Mouse (Mus musculus): ENCODE results near the gene Orc3. TPM values are rescaled to one million over a fixed set of nuclear protein-coding genes. Genes with fewer than 3 reads are reported as not detected.

Gene Orc3
- total RNA-seq (2021), result 10 to 100 TPM; 35.7 TPM

DNA sequence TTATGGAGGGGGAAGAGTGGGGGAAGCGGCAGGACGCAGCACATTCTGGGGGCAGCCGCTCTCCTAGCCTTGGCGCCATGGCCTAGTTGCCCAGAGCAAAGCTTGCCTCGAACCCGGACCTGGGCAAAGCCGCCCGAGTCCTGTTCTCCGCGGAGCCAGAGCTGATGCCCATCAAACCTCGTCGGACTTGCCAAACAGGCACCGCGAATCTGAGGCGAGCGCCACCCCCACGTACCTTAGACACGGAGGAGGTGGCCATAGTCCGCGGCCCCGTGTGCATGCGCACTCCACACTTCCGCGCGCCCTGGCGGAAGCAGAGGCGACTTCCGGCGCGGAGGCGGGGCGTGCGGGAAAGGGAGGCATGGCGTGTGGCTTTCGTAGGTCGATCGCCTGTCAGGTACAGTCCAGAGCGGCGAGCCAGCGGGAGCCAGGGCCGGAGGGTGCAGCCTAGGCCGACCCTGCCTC lies at the start of gene Orc3, which contains the start of gene Rars2:
Gene Orc3 (minus strand): TSS at position 315 of the 465 bp plus-strand sequence.
Gene Rars2 (plus strand): TSS at position 328 of the 465 bp plus-strand sequence.
- intact Hi-C loops (cut with DNase I), result loop anchor here (5.0 to 10.0 kb wide), 3 partner anchors 37 to 270 kb away; partner anchors contain the start of genes Akirin2 and Zfp292
- DNase-seq (ENCODE audit: low spot score), result peak; percentile 81

DNA sequence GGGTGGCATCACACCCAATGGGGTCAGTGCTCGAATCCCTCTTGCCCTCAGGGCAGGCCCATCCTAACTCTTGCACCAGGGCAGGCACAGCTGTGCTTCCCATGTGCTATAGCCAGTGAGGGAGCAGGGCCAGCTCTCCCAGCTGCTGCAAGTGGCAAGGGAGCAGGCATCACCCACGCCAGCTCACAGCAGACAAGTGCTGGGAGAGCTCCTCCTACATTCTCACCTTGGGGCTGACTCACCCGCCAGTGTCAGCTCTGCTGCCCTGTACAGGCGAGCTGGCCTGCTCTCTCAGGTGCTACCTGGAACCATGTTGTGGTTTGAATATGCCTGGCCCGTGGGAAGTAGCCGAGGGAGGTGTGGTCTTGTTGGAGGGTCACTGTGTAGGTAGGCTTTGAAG lies 47.2 kb upstream of the Orc3 start:
- no peak for DNase-seq (ENCODE audit: low spot score)
- intact Hi-C loops (cut with DNase I), result no loop called here

DNA sequence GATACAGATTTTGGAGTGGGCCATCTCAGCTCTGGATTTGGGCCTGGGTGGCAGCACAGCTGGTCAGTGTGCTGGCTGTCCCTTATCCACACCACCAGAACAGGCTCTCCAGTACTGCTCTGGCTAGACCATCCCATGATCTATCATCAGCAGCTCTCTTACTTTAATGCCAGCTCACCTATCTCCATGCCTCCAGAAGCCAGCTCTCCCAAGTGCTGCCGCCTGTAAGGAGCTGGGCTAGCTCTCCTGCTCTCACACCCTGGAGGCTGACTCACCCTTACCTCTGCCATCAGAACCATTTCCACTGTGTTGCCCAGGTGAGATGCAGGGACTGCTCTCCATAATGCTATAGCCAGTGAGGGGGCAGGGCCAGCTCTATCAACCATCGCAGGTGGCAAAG lies 46.8 kb upstream of the Orc3 start:
- no peak for DNase-seq (ENCODE audit: low spot score)
- intact Hi-C loops (cut with DNase I), result no loop called here

DNA sequence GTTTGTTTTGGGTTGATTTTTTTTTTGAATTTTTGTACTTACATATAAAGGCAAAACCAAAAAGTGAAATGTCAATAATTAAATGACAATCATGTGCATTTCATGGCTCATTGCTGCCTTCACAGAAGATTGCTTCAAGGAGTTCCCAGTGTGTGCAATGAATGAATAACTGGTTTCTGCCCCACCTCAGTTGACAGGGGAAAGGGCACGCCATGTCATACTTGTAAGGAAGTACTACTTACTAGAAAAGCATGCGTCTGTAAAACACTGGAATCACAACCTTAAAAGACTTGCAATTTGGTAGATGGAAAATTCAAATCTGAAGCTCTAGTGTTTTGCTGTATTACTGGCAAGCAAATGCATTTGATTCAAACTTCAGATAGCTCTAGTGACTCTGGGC lies 44.3 kb upstream of the Orc3 start:
- DNase-seq (ENCODE audit: low spot score), result no peak
- intact Hi-C loops (cut with DNase I), result no loop called here

DNA sequence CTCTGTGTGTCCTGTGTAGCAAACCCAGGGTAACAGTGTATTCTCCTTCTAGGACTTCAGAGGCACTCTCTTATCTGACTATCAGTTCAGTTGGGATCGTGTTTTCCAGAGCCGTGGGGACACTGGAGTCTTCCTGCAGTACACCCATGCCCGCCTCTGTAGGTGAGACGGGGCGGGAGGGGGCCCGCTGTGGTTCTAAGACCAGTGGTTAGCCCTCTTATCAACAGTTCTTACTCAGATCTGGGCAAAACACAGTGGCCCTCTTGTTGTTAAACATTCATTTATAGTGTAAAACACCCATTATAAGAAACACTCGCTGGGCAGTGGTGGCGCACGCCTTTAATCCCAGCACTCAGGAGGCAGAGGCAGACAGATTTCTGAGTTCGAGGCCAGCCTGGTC lies 41.4 kb upstream of the Orc3 start:
- DNase-seq (ENCODE audit: low spot score), result no peak
- intact Hi-C loops (cut with DNase I), result no loop called here

DNA sequence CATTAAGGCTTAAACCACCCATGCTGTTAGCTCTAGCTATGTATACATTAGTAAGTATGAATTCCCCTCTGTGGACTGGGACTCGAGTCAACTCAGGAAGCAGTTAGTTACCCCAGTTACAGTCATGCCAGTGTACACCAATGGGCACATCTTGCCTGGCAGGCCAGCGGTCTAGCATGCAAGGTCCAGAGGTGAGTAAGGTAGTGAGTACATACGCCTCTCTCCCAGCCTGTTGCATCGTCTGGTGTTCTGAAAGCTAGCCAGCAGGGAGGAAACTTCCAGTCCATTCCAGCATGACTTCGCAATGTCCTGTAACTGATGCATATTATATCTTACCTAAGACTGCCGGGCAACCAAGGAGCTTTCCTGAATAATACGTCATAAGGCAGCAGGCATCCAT lies 38.4 kb upstream of the Orc3 start:
- intact Hi-C loops (cut with DNase I), result no loop called here
- no peak for DNase-seq (ENCODE audit: low spot score)

DNA sequence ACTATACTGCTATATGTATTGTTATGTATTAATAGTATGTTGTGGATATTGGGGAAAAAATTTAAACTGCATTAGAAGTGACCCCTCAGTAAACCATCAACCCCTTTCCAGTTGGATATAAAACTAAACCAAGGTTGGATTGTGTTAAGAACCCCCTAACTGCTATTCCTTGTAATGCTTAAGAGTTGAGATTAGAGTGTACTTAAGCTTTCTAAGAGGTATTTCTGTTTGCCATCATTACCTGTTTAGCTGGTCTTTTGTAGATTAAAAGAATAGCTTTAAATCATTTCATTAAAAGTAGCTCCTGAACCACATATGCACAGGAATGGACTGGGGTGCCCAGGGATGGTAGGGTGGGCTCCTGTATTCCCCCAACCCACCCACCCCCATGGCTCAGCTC lies 30.0 kb upstream of the Orc3 start:
- intact Hi-C loops (cut with DNase I), result no loop called here
- DNase-seq (ENCODE audit: low spot score), result no peak

DNA sequence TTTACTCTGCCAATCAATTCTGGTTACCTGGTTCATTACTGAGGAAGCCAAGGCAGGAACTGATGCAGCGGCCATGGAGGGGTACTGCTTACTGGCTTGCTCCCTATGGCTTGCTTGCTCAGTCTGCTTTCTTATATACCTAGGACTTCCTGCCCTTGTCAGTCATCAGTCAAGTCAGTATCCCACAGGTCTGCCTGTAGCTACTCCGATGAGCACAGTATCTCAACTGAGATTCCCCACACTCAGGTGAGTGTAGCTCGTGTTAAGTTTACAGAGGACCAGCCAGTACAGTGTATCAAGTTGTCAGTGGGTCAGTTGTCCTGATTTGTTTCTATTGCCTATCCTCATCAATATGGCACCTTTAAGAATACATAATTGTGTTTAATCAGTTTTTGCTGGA lies 26.0 kb upstream of the Orc3 start:
- intact Hi-C loops (cut with DNase I), result no loop called here
- DNase-seq (ENCODE audit: low spot score), result no peak

DNA sequence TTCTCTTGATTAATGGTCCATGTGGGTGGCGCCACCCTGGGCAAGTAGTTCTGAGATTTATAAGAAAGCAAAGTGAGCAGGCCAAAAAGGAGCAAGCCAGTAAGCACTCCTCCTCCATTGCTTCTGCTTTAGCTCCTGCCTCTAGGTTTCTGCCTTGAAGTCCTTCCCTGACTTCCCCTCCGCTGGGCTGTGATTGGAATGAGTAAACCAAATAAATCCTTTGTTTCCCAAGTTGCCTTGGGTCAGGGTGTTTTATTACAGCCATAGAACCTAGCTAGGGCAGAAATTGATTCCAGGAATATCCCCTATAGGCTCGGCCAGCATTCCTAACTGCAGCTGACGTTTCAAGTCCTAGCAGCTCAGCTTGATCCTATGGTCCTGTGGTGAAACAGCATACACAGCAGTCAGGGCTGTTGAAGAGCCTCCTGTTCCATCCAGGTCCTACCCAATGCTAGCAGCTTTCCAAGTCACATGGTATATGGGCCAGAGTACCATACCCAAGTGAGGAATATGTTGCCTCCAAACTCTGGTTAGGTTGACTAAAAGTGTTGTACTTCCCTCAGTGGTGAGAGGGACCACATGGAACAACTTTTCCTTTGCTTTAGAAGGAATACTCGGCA lies 25.1 kb upstream of the Orc3 start:
- no peak for DNase-seq (ENCODE audit: low spot score)
- intact Hi-C loops (cut with DNase I), result no loop called here

DNA sequence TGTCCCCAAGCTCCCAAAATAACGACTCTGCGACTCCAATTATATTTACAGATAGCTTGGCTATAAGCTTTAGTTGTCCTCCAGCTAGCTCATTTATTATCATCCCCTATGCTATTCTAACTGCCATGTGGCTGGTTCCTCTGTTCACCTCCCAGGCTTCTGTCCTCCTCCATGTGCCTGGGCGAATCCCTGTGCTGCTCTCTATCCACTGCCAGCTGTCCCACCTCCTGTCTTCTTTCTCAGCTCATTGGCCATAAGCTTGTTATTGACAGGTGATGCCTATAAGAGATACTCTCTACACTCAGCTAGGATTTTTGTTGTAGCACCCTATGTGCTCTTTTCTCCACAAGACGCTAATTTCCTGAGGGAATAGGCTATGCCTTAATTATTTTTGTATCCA lies 23.1 kb upstream of the Orc3 start:
- intact Hi-C loops (cut with DNase I), result no loop called here
- no peak for DNase-seq (ENCODE audit: low spot score)

DNA sequence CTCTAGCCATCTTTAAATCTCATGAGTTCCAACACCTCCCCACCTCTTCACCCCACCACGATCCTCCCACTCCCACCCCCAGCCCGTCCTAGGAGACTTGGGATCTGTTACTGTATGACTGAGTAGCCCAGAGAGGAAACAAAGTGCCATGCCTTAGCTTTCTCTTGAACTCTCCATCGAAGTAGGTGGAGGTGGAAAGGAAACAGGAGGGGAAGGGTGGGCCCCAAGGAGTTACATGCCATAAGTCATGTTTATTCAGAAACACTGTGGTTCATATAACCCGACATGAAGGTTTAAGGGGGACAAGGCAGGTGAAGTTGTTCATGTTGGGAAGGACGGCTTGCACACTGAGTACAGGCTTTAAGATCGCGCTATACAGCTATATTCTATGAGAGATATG lies 22.6 kb upstream of the Orc3 start:
- intact Hi-C loops (cut with DNase I), result no loop called here
- no peak for DNase-seq (ENCODE audit: low spot score)

DNA sequence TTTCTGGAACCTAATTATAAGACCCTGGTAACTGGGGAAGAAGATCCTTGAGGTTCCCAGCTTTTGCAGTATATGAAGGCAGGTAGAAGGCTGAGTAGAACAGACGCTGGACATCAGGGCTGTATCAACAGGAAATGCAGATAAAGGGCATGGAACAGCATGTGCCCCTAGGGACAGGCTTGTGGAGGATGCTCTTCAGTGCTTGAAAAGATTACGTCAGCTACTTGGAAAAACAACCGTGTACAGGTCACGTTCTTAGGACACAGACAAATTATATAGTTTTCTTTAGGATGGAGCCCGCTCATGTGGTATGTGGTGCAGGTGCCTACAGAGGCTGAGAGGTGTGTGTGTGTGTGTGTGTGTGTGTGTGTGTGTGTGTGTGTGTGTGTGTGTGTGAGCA lies 21.3 kb upstream of the Orc3 start:
- intact Hi-C loops (cut with DNase I), result no loop called here
- no peak for DNase-seq (ENCODE audit: low spot score)

DNA sequence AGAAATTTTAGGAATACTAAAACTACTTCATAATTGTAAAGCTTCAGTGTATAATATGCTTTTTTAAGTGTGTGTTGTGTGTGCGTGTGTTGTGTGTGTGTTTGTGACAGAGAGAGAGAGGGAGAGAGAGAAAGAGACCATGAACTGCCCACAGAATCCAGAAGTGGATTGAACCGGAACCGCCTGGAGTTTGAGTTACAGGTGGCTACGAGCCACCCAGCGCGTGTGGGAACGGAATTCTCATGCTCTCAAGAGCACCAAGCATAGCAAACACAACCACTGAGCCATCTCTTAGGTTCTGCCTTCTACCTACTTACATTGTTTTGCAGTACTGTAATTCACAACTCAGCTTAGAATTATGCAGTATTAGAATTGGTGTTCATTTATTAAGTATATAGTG lies 19.4 kb upstream of the Orc3 start:
- intact Hi-C loops (cut with DNase I), result no loop called here
- DNase-seq (ENCODE audit: low spot score), result no peak

DNA sequence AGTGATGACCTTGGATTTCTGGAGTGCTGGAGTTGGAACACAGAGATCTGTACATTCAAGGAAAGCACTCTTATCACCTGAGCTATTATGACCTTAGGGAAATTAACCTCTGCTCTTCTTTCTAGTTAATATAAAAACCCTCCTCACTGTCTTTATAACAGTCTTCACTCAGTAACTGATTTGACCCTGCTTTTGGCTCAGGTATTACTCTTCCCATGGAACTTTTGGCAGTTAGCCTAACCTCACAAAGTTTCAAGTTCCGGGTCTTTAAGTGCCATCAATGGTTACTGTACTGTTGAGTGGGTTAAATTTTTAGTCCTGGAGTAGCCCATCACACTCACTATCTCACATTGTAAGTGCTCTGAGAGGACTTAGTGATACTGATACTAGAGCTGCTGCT lies 15.2 kb upstream of the Orc3 start:
- intact Hi-C loops (cut with DNase I), result no loop called here
- no peak for DNase-seq (ENCODE audit: low spot score)

DNA sequence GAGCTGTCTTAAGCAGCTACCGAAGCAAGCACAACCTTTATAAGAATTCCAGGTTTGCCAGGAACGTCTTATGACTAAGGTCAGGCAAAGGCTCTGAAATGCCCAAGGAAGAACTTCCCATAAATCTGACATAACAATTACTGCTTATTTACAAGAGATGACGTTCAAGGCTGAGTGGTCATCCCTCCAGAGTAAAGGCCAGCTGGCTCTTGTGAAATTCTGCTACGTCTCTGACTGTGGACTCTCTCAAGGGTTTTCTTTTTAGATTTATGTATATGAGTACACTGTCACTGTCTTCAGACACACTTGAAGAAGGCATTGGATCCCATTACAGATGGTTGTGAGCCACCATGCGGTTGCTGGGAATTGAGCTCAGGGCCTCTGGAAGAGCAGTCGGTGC lies 11.7 kb upstream of the Orc3 start:
- intact Hi-C loops (cut with DNase I), result no loop called here
- no peak for DNase-seq (ENCODE audit: low spot score)

DNA sequence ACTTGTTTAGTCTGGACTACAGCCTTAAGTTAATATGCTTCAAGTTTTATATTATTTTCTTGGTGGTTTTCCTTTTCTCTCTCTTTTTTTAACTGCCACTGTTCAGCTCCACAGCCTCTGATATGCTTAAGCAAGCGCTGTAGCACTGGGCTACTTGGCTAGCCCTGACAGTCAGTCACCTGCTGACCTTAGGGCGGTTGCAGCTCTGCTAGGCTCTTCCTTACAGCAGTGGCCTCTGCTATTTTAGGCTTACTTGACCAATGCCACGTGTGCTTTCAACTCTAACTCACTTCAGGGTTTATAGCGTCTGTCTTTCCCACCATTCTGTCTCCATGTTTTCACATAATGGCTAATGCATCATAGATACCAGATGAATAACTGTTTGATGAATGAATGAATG lies 10.8 kb upstream of the Orc3 start:
- DNase-seq (ENCODE audit: low spot score), result no peak
- intact Hi-C loops (cut with DNase I), result no loop called here

DNA sequence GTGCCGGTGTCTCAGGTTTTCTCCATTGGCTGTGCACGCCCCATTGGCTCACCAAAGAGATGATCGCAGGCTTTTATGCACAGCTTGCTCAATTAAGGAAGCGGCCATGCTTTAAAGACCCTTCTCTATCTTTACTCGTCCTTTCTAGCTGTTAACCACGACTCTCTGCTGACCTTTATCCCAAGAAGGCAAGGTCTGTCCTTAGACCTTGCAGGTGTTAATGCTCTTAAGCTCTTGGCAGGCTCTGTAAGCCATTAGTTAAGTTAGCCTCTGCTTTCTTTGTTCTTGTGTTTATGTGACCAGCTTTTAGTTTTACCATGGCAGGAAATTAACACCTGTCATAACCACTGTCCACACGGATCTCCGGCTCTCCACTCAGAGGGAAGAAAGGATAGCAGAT lies 1.4 kb upstream of the Orc3 start:
- intact Hi-C loops (cut with DNase I), result loop anchor here (10.0 kb wide), 1 partner anchor 269 kb away; the partner anchor contains the start of gene Zfp292
- DNase-seq (ENCODE audit: low spot score), result no peak

DNA sequence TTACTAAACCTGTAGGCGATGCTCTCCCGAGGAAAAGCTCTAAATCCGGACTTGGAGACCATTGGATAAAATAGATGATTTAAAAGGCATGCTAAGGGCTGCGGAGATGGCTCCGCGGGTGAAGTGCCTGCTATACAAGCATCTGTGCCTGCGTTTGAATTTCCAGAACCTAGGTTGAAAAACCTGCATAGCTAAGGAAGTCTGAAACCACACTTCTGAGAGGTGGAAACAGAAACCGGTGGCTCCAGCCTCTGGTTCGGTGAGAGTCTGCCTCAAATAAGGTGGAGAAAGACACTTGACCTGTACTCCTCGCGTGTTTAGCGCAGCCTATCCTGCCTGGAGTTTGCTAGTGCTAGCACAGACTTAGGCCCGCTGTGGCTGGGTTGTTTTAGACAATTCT lies 559 bp upstream of the Orc3 start:
- intact Hi-C loops (cut with DNase I), result loop anchor here (10.0 kb wide), 1 partner anchor 269 kb away; the partner anchor contains the start of gene Zfp292
- no peak for DNase-seq (ENCODE audit: low spot score)

DNA sequence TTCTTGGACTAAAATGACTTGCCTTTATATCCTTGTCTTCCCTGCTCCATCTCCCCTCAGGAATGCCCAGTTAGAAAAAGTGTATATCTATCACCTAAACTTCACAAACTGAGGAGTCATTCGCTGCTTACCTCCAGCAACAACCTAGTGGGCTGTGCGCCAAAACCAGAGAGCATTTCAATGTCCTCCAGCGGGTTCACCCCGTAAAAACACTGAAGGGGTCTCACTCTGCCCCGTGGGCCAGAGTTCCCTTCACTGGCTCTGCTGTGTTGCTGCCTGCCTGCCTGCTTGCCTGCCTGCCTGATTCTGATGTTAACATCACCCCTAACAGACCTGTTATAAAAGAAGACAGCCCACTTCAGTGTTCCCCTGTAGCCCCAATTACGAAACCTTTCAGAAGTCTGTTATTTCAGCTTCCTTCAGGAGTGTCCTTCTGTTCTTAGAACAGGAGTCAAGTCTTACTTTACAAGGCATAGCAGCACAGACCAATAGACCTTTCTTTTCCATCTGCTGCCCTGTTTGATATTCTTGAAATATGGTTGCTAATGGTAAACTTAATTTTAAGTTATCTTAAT lies 1.1 kb downstream of the Orc3 start:
- intact Hi-C loops (cut with DNase I), result loop anchor here (5.0 to 10.0 kb wide), 3 partner anchors 36 to 271 kb away; partner anchors contain the start of genes Akirin2 and Zfp292

DNA sequence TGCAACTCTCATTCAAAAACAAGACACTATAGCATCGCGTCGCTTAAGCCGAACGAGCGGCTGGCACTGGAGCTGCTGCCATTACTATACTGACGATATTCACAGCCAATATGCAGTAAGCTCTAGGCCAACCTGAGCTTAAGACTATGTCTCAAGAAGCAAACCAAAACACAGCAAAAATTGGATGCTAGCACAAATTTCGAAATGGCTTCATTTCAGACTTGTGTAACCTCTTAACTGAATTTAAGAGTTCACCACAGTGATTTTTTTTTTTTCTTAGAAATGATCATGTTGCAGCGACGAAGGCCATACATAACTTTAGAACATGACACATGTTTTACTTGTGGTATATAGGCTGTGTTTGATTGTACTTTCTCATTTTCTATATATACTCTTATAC lies 8.1 kb downstream of the Orc3 start:
- no peak for DNase-seq (ENCODE audit: low spot score)
- intact Hi-C loops (cut with DNase I), result no loop called here

More for the DNA sequence above, 1.1 kb downstream of the Orc3 start:
- DNase-seq (ENCODE audit: low spot score), result no peak

DNA sequence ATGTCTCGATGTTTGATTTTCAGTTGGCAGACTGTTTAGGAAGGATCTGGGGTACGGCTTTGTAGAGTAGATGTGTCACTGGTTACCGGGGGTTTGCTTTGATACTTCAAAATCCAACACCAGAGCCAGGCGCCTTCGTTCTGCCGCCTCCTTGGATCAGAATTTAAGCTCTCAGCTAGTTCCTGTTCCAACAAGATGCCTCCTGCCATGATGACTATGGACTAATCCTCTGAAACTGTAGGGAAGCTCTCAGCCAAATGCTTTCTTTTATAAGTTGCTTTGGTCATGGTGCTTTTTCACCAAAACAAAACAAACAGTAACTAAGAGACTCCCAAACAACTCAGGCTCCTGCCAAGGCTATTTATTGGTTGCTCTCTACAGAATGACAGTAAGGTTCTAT lies 11.6 kb downstream of the Orc3 start:
- intact Hi-C loops (cut with DNase I), result no loop called here
- DNase-seq (ENCODE audit: low spot score), result no peak

Data from heart, postnatal 25 days (tissue).